Mouse (Mus musculus) intestine, embryonic 14.5 days (tissue): ENCODE measurements around the gene Gm37240. TPM values are rescaled to one million over a fixed set of nuclear protein-coding genes. Genes with fewer than 3 reads are reported as not detected.

ENCODE experiments used
- ATAC-seq: fragments of 200-750 bp; cut with Nextera tagmentation; replicated peaks from 2 replicates; pipeline ENCODE4 v1.8.0; 2017; ENCODE audit warnings: low read depth, moderate number of reproducible peaks, moderate TSS enrichment, moderate library complexity; ENCODE audit not compliant: low FRiP score, low TSS enrichment
- DNase-seq: peaks from one replicate; pipeline ENCODE4 v3.0.0-alpha.2; 2018; ENCODE audit warnings: low spot score
- H3K27ac ChIP-seq: fragments of 300-500 bp; sonication (generic); 2 replicates; pipeline ENCODE4 v1.5.1; 2014; ENCODE audit warnings: low read depth, mild to moderate bottlenecking, control low read depth
- H3K27me3 ChIP-seq: fragments of 300-500 bp; sonication (generic); replicated peaks from 2 replicates; pipeline ENCODE4 v1.6.1; 2014; ENCODE audit warnings: low read length, control low read depth; ENCODE audit not compliant: control insufficient read depth, insufficient read depth
- H3K36me3 ChIP-seq: fragments of 300-500 bp; sonication (generic); 2 replicates; pipeline ENCODE4 v1.6.1; 2014; ENCODE audit warnings: low read length, control low read depth; ENCODE audit not compliant: control insufficient read depth, insufficient read depth
- H3K4me1 ChIP-seq: fragments of 300-500 bp; sonication (generic); replicated peaks from 2 replicates; pipeline ENCODE4 v1.6.1; 2014; ENCODE audit warnings: low read length, control low read depth, mixed read lengths; ENCODE audit not compliant: control insufficient read depth, insufficient read depth
- H3K4me2 ChIP-seq: fragments of 300-500 bp; sonication (generic); 2 replicates; pipeline ENCODE4 v1.6.1; 2014; ENCODE audit warnings: low read length
- H3K4me3 ChIP-seq: fragments of 300-500 bp; sonication (generic); 2 replicates; pipeline ENCODE4 v1.5.1; 2014; ENCODE audit warnings: low read depth, low read length, control low read depth, mixed read lengths
- H3K9ac ChIP-seq: fragments of 300-500 bp; sonication (generic); 2 replicates; pipeline ENCODE4 v1.6.1; 2014; ENCODE audit warnings: mild to moderate bottlenecking, low read length
- H3K9me3 ChIP-seq: fragments of 300-500 bp; sonication (generic); 2 replicates; pipeline ENCODE4 v1.6.1; 2016; ENCODE audit warnings: low read length, control low read depth; ENCODE audit not compliant: control insufficient read depth
- WGBS: fragments of 180-500 bp; shearing (Covaris S2); extraction: QIAGEN DNeasy Blood & Tissue Kit; methylation state at CpG from one replicate; pipeline ENCODE4 v1.1.7; 2014; 5-methylcytosine and 5-hydroxymethylcytosine counted together
- polyA plus RNA-seq: library from polyadenylated mRNA; unstranded; fragments of >200 nt; fragmentation: Nextera tagmentation; extraction: Ambion mirVana; gene quantifications from 2 replicates; pipeline ENCODE4 v1.2.1, GENCODE M21; 2014

Gm37240 gene
- polyA plus RNA-seq, 1 experiment from 2014 or later, result 5.3 TPM

GRCm38 (mm10) chr3:84944933-84945332 lies 942.4 kb downstream of the Gm37240 start:
- H3K4me3 ChIP-seq, result no peak overlapping the region
- no peak overlapping the region for H3K4me2 ChIP-seq
- no peaks in the 10 kb centered on the region for H3K27me3 ChIP-seq
- no peak overlapping the region for H3K27ac ChIP-seq
- no peaks in the 10 kb centered on the region for H3K9me3 ChIP-seq
- no peaks in the 10 kb centered on the region for H3K36me3 ChIP-seq
- WGBS, result 86% methylated on average over 3 of the region's 3 CpGs
- no peak overlapping the region for H3K9ac ChIP-seq
- DNase-seq (no peak), ATAC-seq (no peak)
- H3K4me1 ChIP-seq, result no peaks in the 10 kb centered on the region

- 0 out of 2 replicates have a peak, but pooled peaks cover 3% of the 10 kb centered on the region for H3K4me1 ChIP-seq
- H3K27me3 ChIP-seq, result no peaks in the 10 kb centered on the region
- no peak overlapping the region for H3K9ac ChIP-seq
- no peak overlapping the region for H3K4me3 ChIP-seq
- H3K36me3 ChIP-seq, result no peaks in the 10 kb centered on the region
- no peaks in the 10 kb centered on the region for H3K9me3 ChIP-seq
- no peak overlapping the region for H3K27ac ChIP-seq
- DNase-seq, result no peak
- 72% methylated on average over 12 of the region's 12 CpGs for WGBS
- no peak overlapping the region for H3K4me2 ChIP-seq
- peak; percentile 47; the same call in 1 of the 2 replicates for ATAC-seq
These were observed 949.7 kb downstream of the Gm37240 start for GRCm38 (mm10) chr3:84937360-84938355.

GRCm38 (mm10) chr3:84936956-84937355 lies 950.4 kb downstream of the Gm37240 start:
- H3K4me3 ChIP-seq, result no peak overlapping the region
- H3K36me3 ChIP-seq, result no peaks in the 10 kb centered on the region
- no peaks in the 10 kb centered on the region for H3K9me3 ChIP-seq
- ATAC-seq (no peak), DNase-seq (no peak)
- H3K27ac ChIP-seq, result no peak overlapping the region
- 83% methylated on average over 5 of the region's 5 CpGs for WGBS
- no peak overlapping the region for H3K4me2 ChIP-seq
- H3K27me3 ChIP-seq, result no peaks in the 10 kb centered on the region
- H3K9ac ChIP-seq, result no peak overlapping the region
- 0 out of 2 replicates have a peak, but pooled peaks cover 3% of the 10 kb centered on the region for H3K4me1 ChIP-seq

DNA sequence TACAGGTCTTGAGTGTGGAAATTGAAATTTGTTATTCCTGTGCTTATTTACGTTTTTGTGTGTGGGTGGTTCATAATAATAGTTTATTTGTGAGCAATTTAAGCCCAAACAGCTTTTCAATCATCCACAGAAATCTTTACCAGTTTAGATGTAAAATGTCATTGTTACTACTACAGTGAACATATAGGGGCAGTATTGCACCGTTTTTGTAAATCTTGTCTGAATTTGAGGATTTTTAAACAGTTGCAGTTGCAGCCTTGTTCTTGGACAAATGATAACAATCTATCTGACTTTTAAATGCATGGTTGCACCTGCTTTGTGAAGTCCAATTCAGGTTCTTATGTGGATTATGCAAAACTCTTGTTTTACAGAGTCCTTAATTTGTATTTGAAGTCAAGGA lies 951.1 kb downstream of the Gm37240 start:
- no peaks in the 10 kb centered on the region for H3K36me3 ChIP-seq
- DNase-seq (no peak), ATAC-seq (no peak)
- H3K4me2 ChIP-seq, result no peak overlapping the region
- no peak overlapping the region for H3K9ac ChIP-seq
- no peak overlapping the region for H3K27ac ChIP-seq
- 0 out of 2 replicates have a peak, but pooled peaks cover 3% of the 10 kb centered on the region for H3K4me1 ChIP-seq
- no peaks in the 10 kb centered on the region for H3K27me3 ChIP-seq
- 51% methylated on average over 2 of the region's 2 CpGs for WGBS
- no peak overlapping the region for H3K4me3 ChIP-seq
- H3K9me3 ChIP-seq, result no peaks in the 10 kb centered on the region

GRCm38 (mm10) chr3:84935729-84936128 lies 951.6 kb downstream of the Gm37240 start:
- no peaks in the 10 kb centered on the region for H3K27me3 ChIP-seq
- peaks cover 3% of the 10 kb centered on the region; the same call in 1 of the 2 replicates for H3K4me1 ChIP-seq
- no peaks in the 10 kb centered on the region for H3K36me3 ChIP-seq
- no peaks in the 10 kb centered on the region for H3K9me3 ChIP-seq
- H3K4me3 ChIP-seq, result no peak overlapping the region
- no peak overlapping the region for H3K9ac ChIP-seq
- no peak overlapping the region for H3K4me2 ChIP-seq
- 80% methylated on average over 1 of the region's 1 CpGs for WGBS
- H3K27ac ChIP-seq, result no peak overlapping the region
- no peak for ATAC-seq
- DNase-seq, result no peak

- H3K36me3 ChIP-seq, result no peaks in the 10 kb centered on the region
- no peaks in the 10 kb centered on the region for H3K27me3 ChIP-seq
- DNase-seq (no peak), ATAC-seq (no peak)
- no peak overlapping the region for H3K4me3 ChIP-seq
- H3K4me2 ChIP-seq, result no peak overlapping the region
- H3K9me3 ChIP-seq, result no peaks in the 10 kb centered on the region
- H3K9ac ChIP-seq, result no peak overlapping the region
- H3K27ac ChIP-seq, result no peak overlapping the region
- H3K4me1 ChIP-seq, result no peaks in the 10 kb centered on the region; the same call in 1 of the 2 replicates
- 63% methylated on average over 3 of the region's 3 CpGs for whole genome bisulfite sequencing
These were observed 956.6 kb downstream of the Gm37240 start for GRCm38 (mm10) chr3:84930683-84931082.

- H3K36me3 ChIP-seq, result no peaks in the 10 kb centered on the region
- H3K9me3 ChIP-seq, result no peaks in the 10 kb centered on the region
- WGBS, result 91% methylated on average over 3 of the region's 3 CpGs
- no peaks in the 10 kb centered on the region for H3K27me3 ChIP-seq
- no peak overlapping the region for H3K9ac ChIP-seq
- ATAC-seq (no peak), DNase-seq (no peak)
- no peak overlapping the region for H3K4me3 ChIP-seq
- no peaks in the 10 kb centered on the region; the same call in 1 of the 2 replicates for H3K4me1 ChIP-seq
- no peak overlapping the region for H3K4me2 ChIP-seq
- H3K27ac ChIP-seq, result no peak overlapping the region
These were observed 958.1 kb downstream of the Gm37240 start for GRCm38 (mm10) chr3:84929171-84929570.

- no peak overlapping the region for H3K9ac ChIP-seq
- no peaks in the 10 kb centered on the region for H3K9me3 ChIP-seq
- no peak overlapping the region for H3K4me3 ChIP-seq
- WGBS, result 95% methylated on average over 2 of the region's 2 CpGs
- H3K27ac ChIP-seq, result no peak overlapping the region
- H3K4me2 ChIP-seq, result no peak overlapping the region
- no peaks in the 10 kb centered on the region; the same call in 1 of the 2 replicates for H3K4me1 ChIP-seq
- no peaks in the 10 kb centered on the region for H3K36me3 ChIP-seq
- DNase-seq, result no peak
- no peaks in the 10 kb centered on the region for H3K27me3 ChIP-seq
- no peak for ATAC-seq
These were observed 959.4 kb downstream of the Gm37240 start for GRCm38 (mm10) chr3:84927901-84928300.
